Mouse (Mus musculus) neural tube, embryonic 15.5 days (tissue): ENCODE results near the gene Rbm42. TPM values are rescaled to one million over a fixed set of nuclear protein-coding genes. Genes with fewer than 3 reads are reported as not detected.

Source experiments
- ATAC-seq: fragments of 200-750 bp; cut with Nextera tagmentation; 2 replicates; pipeline ENCODE4 v1.8.0; 2017; ENCODE audit warnings: mild to moderate bottlenecking, moderate TSS enrichment, moderate library complexity; ENCODE audit not compliant: low FRiP score
- H3K27ac ChIP-seq: fragments of 300-500 bp; sonication (generic); replicated peaks from 2 replicates; pipeline ENCODE4 v1.5.1; 2015; ENCODE audit warnings: mild to moderate bottlenecking, inconsistent platforms
- H3K27me3 ChIP-seq: fragments of 300-500 bp; sonication (generic); replicated peaks from 2 replicates; pipeline ENCODE4 v1.6.1; 2015; ENCODE audit warnings: inconsistent platforms
- H3K36me3 ChIP-seq: fragments of 300-500 bp; sonication (generic); 2 replicates; pipeline ENCODE4 v1.6.1; 2015; ENCODE audit warnings: inconsistent platforms
- H3K4me1 ChIP-seq: fragments of 300-500 bp; sonication (generic); 2 replicates; pipeline ENCODE4 v1.6.1; 2015; ENCODE audit warnings: inconsistent platforms
- H3K4me2 ChIP-seq: fragments of 300-500 bp; sonication (generic); 2 replicates; pipeline ENCODE4 v1.6.1; 2015; ENCODE audit warnings: inconsistent platforms, mild to moderate bottlenecking, moderate library complexity
- H3K4me3 ChIP-seq: fragments of 300-500 bp; sonication (generic); replicated peaks from 2 replicates; pipeline ENCODE4 v1.5.1; 2015; ENCODE audit warnings: mild to moderate bottlenecking, inconsistent platforms
- H3K9ac ChIP-seq: fragments of 300-500 bp; sonication (generic); replicated peaks from 2 replicates; pipeline ENCODE4 v1.6.1; 2015; ENCODE audit warnings: mild to moderate bottlenecking, inconsistent platforms
- H3K9me3 ChIP-seq: fragments of 300-500 bp; sonication (generic); replicated peaks from 2 replicates; pipeline ENCODE4 v1.6.1; 2016; ENCODE audit warnings: inconsistent platforms
- WGBS: fragments of 180-500 bp; shearing (Covaris S2); methylation state at CpG from one replicate; pipeline ENCODE4 v1.1.7; 2015; ENCODE audit warnings: mixed read lengths; 5-methylcytosine and 5-hydroxymethylcytosine counted together
- polyA plus RNA-seq: library from polyadenylated mRNA; unstranded; fragments of >200 nt; fragmentation: Nextera tagmentation; extraction: Ambion mirVana; gene quantifications from 2 replicates; pipeline ENCODE4 v1.2.1, GENCODE M21; 2015

The Rbm42 gene
- 125 and 129 TPM in 2 replicates for polyA plus RNA-seq

DNA sequence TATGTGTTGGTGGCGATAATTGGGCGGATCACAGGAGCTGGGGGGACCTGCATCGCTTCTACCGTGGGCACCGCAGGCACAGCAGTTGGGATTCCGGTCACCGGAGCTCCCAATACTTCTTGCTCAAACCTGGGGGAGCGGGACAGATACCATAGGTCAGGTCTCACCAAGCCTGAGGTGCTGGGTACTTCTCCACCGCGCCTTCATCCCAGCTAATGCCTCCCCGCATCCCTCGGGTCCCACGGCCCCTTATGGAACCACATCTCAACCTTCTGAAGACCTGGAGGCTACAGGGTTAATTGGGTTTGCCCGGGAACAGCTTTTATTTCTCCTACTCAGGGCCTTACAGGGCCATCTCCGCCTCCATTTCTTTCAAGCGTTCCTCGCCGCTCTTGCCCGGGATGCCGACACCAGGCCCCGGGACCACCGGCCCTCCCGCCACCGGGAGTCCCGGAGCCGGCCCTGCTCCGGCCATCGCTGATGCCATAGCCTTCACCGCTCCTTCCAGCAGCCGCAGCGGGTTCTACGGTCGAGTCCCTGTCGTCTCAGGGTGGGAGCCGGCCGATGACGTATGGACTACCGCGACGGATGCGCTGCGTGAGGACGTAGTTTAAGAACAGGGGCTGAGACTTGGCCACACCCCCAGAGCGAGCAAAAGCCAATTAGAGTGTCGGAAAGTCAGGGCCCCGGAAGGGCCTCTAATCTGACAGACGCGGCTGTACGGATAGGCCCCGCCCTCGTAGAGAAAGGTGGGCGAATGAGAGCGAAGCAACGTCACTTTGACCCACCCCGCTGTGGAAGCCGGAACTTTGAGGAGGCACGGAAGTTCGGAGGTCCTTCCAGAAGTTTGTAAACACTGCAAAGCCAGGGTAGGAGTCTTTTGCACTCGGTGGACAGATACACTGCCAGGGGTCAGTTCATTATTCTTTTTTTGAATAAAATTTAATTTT is at the start of gene Rbm42:
Rbm42 (minus strand) TSS at position 727 of the 950 bp plus-strand sequence.
- Histone ChIP-seq H3K36me3 (peaks cover 44% of the 10 kb centered on the region), H3K4me1 (peaks cover 19% of the 10 kb centered on the region), H3K27ac (peak within 1 kb of the TSS; percentile 83), H3K27me3 (no peaks in the 10 kb centered on the region), H3K4me2 (peak within 1 kb of the TSS; percentile 96), H3K4me3 (peak within 1 kb of the TSS; percentile 99), H3K9ac (peak within 1 kb of the TSS; percentile 100), H3K9me3 (no peaks in the 10 kb centered on the region)
- peak; percentile 100 for ATAC-seq
- WGBS = 2% methylated on average over 59 of the region's 59 CpGs

DNA sequence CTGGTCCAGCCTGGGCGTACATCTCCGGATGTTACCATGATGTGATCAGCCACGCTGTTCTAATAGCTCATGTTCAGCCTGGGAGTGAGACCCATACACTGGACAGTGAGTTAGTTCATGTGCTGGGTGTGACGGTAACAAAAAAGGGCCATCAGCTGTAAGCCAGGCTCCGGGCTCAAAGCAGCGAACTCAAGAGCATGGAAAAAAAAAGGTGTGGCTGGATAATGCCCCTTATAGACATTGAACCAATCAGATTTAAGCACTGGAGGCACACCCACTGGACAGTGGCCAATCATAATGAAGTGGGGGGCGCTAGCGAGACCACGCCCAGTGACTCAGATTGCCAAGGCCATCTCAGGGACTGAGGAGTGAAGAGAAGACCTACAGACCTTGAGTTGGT is 48.5 kb upstream of the Rbm42 start, which contains the start of gene 2200002J24Rik:
2200002J24Rik (plus strand) TSS at position 338 of the 400 bp plus-strand sequence.
- H3K27ac ChIP-seq = no peak within 1 kb of the TSS
- WGBS = 39% methylated on average over 9 of the region's 9 CpGs

DNA sequence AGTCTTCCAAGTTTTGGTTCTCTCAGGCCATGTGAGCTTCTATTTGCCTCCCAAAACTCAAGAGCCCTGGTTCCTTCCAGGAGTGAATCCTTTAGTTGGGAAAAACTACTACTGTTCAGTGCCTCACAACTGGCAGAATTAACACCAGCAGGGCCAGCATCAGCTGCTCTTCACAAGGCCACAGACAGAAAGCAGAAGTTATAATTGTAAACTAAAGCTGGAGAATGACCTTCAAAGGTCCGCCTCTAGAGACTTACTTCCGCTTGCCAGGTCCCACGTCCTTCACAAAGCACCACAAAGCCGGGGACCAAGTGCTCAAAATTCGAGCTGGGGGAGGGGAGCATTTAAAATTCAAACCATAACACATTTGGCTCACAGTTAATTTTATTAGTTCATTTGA is 48.0 kb upstream of the Rbm42 start:
- Histone ChIP-seq H3K9me3 (no peaks in the 10 kb centered on the region), H3K4me3 (no peak overlapping the region), H3K27me3 (no peaks in the 10 kb centered on the region), H3K36me3 (no peaks in the 10 kb centered on the region), H3K4me1 (no peaks in the 10 kb centered on the region), H3K27ac (no peak overlapping the region), H3K9ac (no peak overlapping the region), H3K4me2 (no peak overlapping the region)
- WGBS = 75% methylated on average over 5 of the region's 5 CpGs
- ATAC-seq = no peak

More for the DNA sequence above, 48.5 kb upstream of the Rbm42 start, which contains the start of gene 2200002J24Rik:
- Histone ChIP-seq H3K36me3 (no peaks in the 10 kb centered on the region), H3K4me3 (no peak within 1 kb of the TSS), H3K9me3 (no peaks in the 10 kb centered on the region), H3K27me3 (no peaks in the 10 kb centered on the region; the same call in 1 of the 2 replicates), H3K4me2 (no peak within 1 kb of the TSS), H3K9ac (no peak within 1 kb of the TSS), H3K4me1 (no peaks in the 10 kb centered on the region)
- no peak for ATAC-seq

DNA sequence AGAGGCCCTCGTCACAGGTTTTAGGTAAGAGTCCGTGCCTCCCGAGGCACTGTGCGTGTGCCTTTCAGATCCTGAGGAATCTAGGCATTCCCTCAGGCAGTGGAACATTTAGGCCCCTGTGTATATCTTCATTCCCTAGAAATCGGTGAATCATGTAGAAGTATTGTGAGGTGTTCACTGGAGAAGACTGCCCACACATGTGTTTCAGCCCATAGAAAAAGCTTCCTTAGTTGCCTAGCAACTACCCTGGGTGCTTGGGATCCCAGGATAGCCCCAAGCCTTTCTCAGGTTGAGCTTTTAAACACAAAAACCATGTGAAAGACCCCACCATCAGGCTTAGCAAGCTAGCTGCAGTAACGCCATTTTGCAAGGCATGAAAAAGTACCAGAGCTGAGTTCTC is 38.2 kb upstream of the Rbm42 start:
- no peak overlapping the region for H3K4me3 ChIP-seq
- H3K9ac ChIP-seq = no peak overlapping the region
- WGBS = 76% methylated on average over 6 of the region's 6 CpGs
- no peak overlapping the region for H3K27ac ChIP-seq
- H3K4me2 ChIP-seq = no peak overlapping the region
- no peaks in the 10 kb centered on the region for H3K4me1 ChIP-seq
- no peaks in the 10 kb centered on the region for H3K36me3 ChIP-seq
- peaks cover 20% of the 10 kb centered on the region for H3K27me3 ChIP-seq
- H3K9me3 ChIP-seq = no peaks in the 10 kb centered on the region
- ATAC-seq = no peak

DNA sequence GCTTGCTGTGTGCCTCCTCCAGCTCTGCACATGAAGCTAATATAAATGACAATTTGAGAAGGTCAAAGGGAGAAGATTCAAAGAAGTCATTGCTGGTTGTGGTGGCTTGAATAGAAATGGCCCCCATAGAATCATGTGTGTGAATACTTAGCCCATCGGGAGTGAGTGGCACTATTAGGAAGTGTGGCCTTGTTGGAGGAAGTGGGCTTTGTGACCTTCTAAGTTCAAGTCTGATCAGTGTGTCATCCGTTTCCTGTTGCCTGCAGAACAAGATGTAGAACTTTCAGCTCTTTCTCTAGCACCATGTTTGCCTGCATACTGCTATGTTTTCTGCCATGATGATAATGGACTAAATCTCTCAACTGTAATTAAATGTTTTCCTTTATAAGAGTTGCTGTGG is 33.3 kb upstream of the Rbm42 start:
- H3K4me2 ChIP-seq = no peak overlapping the region
- no peaks in the 10 kb centered on the region for H3K36me3 ChIP-seq
- H3K4me3 ChIP-seq = no peak overlapping the region
- ATAC-seq = no peak
- no peaks in the 10 kb centered on the region for H3K4me1 ChIP-seq
- no peak overlapping the region for H3K9ac ChIP-seq
- 81% methylated on average over 2 of the region's 2 CpGs for WGBS
- peaks cover 21% of the 10 kb centered on the region for H3K27me3 ChIP-seq
- H3K9me3 ChIP-seq = no peaks in the 10 kb centered on the region
- no peak overlapping the region for H3K27ac ChIP-seq

DNA sequence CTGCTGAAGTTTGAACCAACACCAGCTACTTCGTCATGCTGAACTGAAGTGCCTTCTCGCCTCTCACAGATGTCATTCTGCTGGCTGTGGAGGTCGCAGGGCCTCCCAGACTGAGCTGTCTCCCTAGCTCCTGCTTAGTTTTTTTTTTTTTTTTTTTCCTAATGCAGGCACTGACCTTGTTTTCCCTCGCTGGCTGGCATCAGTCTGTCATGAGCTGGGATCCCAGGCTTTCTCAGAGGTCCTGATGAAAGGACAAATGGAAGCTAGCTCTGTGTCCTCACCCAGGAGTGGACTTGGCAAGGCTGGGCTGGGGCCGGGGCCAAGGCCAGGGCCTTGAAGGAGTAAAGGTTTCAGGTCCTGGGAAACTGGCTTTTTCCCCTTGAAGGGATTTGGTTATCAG is 31.8 kb upstream of the Rbm42 start:
- no peak overlapping the region for H3K4me3 ChIP-seq
- H3K27me3 ChIP-seq = peaks cover 7% of the 10 kb centered on the region; the same call in 1 of the 2 replicates
- no peak overlapping the region for H3K9ac ChIP-seq
- 73% methylated on average over 5 of the region's 5 CpGs for WGBS
- no peaks in the 10 kb centered on the region for H3K36me3 ChIP-seq
- H3K4me1 ChIP-seq = no peaks in the 10 kb centered on the region
- no peak overlapping the region for H3K4me2 ChIP-seq
- no peaks in the 10 kb centered on the region for H3K9me3 ChIP-seq
- no peak overlapping the region for H3K27ac ChIP-seq
- no peak for ATAC-seq

DNA sequence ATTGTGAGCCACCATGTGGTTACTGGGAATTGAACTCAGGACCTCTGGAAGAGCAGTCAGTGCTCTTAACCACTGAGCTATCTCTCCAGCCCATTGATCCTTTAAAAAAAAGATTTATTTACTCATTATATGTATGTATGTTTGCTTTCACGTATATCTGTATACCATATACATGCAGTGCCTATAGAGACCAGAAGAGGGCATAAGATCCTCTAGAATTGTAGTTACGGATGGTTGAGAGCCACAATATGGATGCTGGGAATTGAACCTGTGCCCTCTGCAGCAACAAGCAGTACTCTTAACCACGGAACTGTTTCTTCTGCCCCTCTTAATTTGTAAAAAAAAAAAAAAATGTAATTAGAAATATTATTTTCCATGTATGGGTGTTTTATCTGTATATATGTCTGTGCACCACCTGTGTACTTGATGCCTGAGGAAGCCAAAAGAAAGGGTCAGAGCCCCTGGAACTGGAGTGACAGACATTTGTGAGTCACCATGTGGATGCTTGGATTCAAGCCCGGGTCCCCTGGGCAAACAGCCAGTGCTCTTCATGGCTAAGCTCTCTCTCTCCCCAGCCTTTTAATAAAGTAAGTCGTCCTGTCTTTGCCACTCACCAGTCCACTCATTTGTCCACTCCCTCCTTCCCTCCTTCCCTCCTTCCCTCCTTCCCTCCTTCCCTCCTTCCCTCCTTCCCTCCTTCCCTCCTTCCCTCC is 28.3 kb upstream of the Rbm42 start:
- ATAC-seq = no peak
- no peaks in the 10 kb centered on the region for H3K4me1 ChIP-seq
- H3K9ac ChIP-seq = no peak overlapping the region
- no peaks in the 10 kb centered on the region for H3K9me3 ChIP-seq
- 62% methylated on average over 5 of the region's 5 CpGs for WGBS
- no peaks in the 10 kb centered on the region for H3K36me3 ChIP-seq
- H3K4me3 ChIP-seq = no peak overlapping the region
- H3K27me3 ChIP-seq = peaks cover 7% of the 10 kb centered on the region; the same call in 1 of the 2 replicates
- no peak overlapping the region for H3K4me2 ChIP-seq
- H3K27ac ChIP-seq = no peak overlapping the region

DNA sequence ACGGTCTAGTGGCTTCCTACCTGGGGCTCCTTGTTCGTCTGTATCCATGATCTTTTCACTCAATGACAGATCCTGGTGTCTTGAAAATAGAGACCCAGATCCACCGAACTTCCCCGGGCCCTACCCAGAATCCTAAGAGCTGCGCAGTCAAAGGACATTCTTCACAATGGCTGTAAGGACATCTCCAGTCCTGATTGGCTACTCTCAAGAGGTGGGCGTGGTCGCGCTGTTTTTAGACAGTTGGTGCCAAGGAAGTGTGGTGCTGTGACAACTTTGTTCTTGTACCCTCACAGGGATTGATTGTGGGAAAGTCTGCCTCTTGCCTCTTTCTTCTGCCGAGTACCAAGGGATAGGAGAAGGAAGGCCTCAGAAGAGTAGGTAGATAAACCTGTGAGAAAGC is 21.4 kb upstream of the Rbm42 start, which contains the start of gene Pmis2:
Pmis2 (minus strand) TSS at position 126 of the 400 bp plus-strand sequence.
- no peaks in the 10 kb centered on the region for H3K36me3 ChIP-seq
- H3K27ac ChIP-seq = no peak within 1 kb of the TSS
- H3K9me3 ChIP-seq = no peaks in the 10 kb centered on the region
- H3K4me3 ChIP-seq = no peak within 1 kb of the TSS
- ATAC-seq = no peak
- WGBS = 69% methylated on average over 9 of the region's 9 CpGs
- H3K27me3 ChIP-seq = peaks cover 7% of the 10 kb centered on the region; the same call in 1 of the 2 replicates
- no peaks in the 10 kb centered on the region for H3K4me1 ChIP-seq
- H3K9ac ChIP-seq = no peak within 1 kb of the TSS
- no peak within 1 kb of the TSS for H3K4me2 ChIP-seq

DNA sequence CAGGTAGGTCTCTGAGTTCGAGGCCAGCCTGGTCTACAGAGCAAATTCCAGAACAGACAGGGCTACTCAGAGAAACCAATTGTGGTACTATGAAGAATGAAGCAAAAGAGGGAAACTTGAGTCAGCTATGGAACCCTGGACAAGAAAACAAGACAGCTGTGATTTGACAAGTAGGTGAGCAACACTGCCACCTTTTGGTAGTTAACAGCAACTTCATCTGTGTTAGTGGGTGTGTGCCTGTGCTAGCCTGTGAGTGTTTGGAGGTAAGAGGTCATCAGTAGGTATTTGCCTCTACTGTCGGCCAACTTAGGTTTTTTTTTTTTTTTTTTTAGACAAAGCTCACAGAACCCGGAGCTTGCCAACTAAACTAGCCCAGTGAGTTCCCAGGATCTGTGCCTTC is 19.1 kb upstream of the Rbm42 start:
- Histone ChIP-seq H3K36me3 (no peaks in the 10 kb centered on the region), H3K9me3 (no peaks in the 10 kb centered on the region), H3K27me3 (peaks cover 7% of the 10 kb centered on the region; the same call in 1 of the 2 replicates), H3K4me2 (no peak overlapping the region), H3K4me1 (peaks cover 11% of the 10 kb centered on the region), H3K27ac (no peak overlapping the region), H3K4me3 (no peak overlapping the region), H3K9ac (no peak overlapping the region)
- no peak for ATAC-seq
- 39% methylated on average over 3 of the region's 3 CpGs for WGBS

DNA sequence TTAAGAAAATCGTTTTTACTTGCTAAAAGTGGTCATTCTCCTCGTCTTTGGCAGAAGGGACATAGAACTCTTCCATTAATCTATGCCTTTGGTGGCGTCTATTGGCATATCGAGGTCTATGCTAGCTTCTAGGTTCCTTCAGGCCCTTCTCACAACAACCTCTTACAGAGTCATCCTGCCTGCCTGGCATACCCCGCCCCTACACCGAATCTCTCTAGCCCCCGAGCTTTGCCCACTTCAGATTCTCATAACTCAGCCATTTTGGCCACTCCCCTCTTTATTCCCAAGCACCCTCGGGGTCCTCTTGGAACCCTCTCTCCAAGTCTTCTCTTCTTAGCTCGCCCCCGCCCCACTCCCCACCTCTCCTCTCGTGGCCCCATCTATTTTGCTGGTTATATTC is 15.2 kb upstream of the Rbm42 start:
- Histone ChIP-seq H3K4me2 (peak overlapping the region; percentile 97), H3K9ac (peak overlapping the region; percentile 62), H3K27me3 (peaks cover 7% of the 10 kb centered on the region; the same call in 1 of the 2 replicates), H3K4me3 (peak overlapping the region; percentile 62), H3K36me3 (peaks cover 13% of the 10 kb centered on the region; the same call in 1 of the 2 replicates), H3K4me1 (peaks cover 14% of the 10 kb centered on the region), H3K27ac (peak overlapping the region; percentile 86), H3K9me3 (no peaks in the 10 kb centered on the region)
- peak; percentile 79 for ATAC-seq
- WGBS = 2% methylated on average over 11 of the region's 11 CpGs

DNA sequence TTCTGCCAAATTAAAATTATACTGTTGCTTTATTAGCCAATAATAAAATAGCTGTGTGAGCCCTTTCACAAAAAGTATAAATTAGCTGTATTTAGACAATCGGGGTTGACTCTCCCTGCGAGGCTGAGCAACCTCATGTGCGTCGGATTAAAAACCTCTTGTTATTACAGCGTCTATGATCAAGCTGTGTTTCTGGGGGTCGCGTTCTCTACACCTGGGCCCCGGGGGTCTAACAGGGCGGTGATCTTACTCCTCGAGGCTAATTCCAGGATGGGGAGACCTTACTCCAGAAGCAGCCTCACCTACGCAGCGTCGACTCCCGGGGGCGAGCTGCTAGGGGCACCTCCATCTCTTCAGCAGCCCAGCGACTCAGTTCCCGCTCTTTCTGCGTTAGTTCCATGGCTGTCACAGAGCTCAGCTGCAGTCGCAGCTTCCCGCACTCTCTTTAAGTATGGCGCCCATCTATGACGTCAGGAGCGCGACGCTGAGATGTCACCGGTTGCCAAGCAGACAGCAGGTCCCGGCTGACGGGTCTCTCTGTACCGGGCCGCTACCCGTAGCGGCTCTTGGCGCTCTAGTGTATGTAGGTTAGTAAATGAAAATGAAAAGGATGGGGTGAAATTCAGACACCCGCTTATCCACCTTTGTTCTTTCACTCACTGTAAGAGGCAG is 14.5 kb upstream of the Rbm42 start, which contains the start of gene Haus5:
Haus5 (minus strand) TSS at position 466 of the 672 bp plus-strand sequence.
- WGBS = under 1% methylated on average over 34 of the region's 34 CpGs
- Histone ChIP-seq H3K27me3 (peaks cover 7% of the 10 kb centered on the region; the same call in 1 of the 2 replicates), H3K36me3 (peaks cover 20% of the 10 kb centered on the region), H3K4me1 (peaks cover 14% of the 10 kb centered on the region), H3K4me2 (peak within 1 kb of the TSS; percentile 97), H3K27ac (peak within 1 kb of the TSS; percentile 86), H3K9me3 (no peaks in the 10 kb centered on the region), H3K9ac (peak within 1 kb of the TSS; percentile 62), H3K4me3 (peak within 1 kb of the TSS; percentile 62)
- ATAC-seq = peak; percentile 97
